Mouse (Mus musculus): Measurements from ENCODE around the gene Scamp2. TPM values are rescaled to one million over a fixed set of nuclear protein-coding genes. Genes with fewer than 3 reads are reported as not detected.

Gene Scamp2
- total RNA-seq, 1 experiment from 2014 or later, result 24.9 TPM

DNA sequence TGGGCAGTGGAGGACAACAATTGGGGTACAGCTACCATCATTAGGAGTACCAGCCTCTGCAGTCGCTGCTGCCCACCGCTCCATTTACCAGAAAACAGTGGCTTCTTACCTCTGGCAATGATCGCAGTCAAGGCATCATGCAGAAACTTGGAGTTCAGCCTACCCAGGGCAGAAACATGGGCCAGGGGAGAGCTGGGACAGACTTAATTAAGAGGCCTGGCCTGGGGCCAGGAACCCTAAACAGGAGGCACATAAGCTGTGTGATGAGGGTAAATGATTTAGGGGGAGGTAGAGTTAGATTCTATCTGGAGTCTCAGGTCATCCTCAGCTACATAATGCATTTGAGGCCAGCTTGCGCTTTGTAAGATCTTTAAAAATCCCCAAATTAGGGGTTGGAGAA lies 11.6 kb upstream of the Scamp2 start:
- ATAC-seq (replicated peaks; ENCODE audit: low read depth, poor library complexity, severe bottlenecking), result no peak

GRCm38 (mm10) chr9:57550126-57550862 lies 10.4 kb upstream of the Scamp2 start:
- ATAC-seq (replicated peaks; ENCODE audit: low read depth, poor library complexity, severe bottlenecking), result no peak

GRCm38 (mm10) chr9:57552139-57552887 lies 8.4 kb upstream of the Scamp2 start, which contains the start of gene Mpi:
Mpi (minus strand) TSS chr9:57552763.
- ATAC-seq (replicated peaks; ENCODE audit: low read depth, poor library complexity, severe bottlenecking), result peak; percentile 66; the same call in 1 of the 2 replicates

DNA sequence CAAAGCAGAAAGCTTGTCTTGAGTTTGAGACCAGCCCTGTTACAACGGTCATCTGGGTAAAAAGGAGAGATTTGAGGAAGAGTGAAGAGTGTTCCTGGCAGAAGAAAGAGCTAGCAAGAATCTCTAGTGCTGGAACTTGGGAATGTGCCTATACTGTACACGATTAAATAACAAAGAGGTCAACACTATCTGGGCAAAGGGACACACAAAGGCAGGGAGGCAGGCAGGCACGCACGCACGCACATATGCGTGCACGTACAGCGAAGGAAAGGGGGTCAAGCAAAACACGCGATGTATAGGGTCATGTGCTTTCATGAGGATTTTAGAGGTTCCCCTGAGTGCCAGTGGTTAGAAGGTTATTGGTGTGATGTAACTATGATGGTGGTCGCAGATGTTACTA lies 7.6 kb upstream of the Scamp2 start:
- no peak for ATAC-seq (replicated peaks; ENCODE audit: low read depth, poor library complexity, severe bottlenecking)

DNA sequence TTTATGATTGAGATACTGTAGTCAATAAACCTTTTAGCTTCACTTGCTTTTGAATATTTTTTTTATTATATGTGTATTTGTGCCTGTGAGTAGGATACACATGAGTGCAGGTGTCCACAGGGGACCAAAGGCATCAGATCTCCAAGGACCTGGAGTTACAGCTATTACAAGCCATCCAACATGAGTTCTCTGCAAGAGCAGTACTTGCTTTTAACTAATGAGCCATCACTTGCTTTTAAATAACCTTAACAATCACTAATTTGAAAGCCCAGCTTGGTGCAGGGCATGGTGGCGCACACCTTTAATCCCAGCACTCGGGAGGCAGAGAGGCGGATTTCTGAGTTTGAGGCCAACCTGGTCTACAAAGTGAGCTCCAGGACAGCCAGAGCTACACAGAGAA lies 6.0 kb upstream of the Scamp2 start:
- ATAC-seq (replicated peaks; ENCODE audit: low read depth, poor library complexity, severe bottlenecking), result no peak

DNA sequence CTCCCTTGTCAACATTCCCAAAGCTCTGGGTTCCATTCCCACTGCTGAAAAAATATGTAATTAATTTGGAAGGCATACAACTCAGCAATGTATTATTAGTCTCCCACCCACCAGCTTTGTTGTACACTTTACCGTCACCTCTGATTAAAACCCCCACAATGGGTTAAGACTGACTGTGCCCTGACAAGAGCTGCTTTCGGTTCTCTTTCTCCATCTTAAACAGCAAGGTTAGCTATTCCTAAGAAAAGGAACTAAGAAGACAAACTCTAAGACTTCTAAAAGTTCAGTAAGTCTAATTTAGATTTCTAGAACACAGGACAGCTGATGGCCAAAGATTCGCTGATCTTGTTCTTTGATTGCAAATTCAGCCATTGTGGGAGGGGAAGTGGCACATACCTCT lies 3.5 kb upstream of the Scamp2 start:
- ATAC-seq (replicated peaks; ENCODE audit: low read depth, poor library complexity, severe bottlenecking), result no peak

DNA sequence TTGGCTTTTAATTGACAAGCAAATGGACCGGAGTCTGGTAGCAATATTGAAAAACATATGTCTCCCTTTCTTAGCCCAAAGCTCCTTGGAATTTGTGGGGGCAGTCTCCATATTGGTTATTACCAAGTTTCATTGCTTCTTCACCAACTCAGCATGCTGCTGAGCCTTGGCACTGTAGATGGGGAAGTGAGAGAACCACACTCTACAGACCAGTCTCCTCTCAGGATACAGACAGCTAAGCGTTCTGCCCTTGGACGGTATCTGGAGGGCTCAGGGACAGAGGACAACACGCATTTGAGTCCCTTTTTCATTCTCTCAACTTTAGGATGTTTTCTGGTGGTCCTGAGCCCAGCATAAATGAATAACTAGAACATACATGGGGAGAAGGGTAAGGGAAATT lies 2.1 kb upstream of the Scamp2 start:
- no peak for ATAC-seq (replicated peaks; ENCODE audit: low read depth, poor library complexity, severe bottlenecking)

DNA sequence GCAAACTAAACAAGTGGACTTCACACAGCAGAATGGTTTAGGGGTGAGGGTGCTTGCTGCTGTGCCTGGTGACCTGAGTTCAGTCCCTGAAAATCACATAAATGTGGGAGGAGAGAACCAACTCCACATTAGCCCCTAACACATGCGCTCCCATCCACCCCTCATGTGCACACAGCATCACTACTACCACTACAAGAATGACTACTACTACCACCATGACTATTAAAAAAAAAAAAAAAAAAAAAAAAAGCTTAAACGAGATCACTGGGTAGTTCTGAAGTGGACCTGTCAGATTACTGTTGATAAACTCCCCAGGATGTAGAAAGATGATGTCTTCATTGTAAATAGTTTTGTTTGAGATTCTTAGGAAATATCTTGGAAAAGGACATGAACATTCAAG lies 1.2 kb upstream of the Scamp2 start:
- ATAC-seq (replicated peaks; ENCODE audit: low read depth, poor library complexity, severe bottlenecking), result no peak

GRCm38 (mm10) chr9:57560263-57560662 lies 480 bp upstream of the Scamp2 start:
- ATAC-seq (replicated peaks; ENCODE audit: low read depth, poor library complexity, severe bottlenecking), result no peak

GRCm38 (mm10) chr9:57561711-57562099 lies 962 bp downstream of the Scamp2 start:
- ATAC-seq (replicated peaks; ENCODE audit: low read depth, poor library complexity, severe bottlenecking), result 0 out of 2 replicates have a peak, but pooled peaks have one; percentile 12

GRCm38 (mm10) chr9:57562896-57563372 lies 2.2 kb downstream of the Scamp2 start:
- ATAC-seq (replicated peaks; ENCODE audit: low read depth, poor library complexity, severe bottlenecking), result peak; percentile 54

- no peak for ATAC-seq (replicated peaks; ENCODE audit: low read depth, poor library complexity, severe bottlenecking)
These were observed 3.9 kb downstream of the Scamp2 start for GRCm38 (mm10) chr9:57564609-57565008.

GRCm38 (mm10) chr9:57565741-57566221 lies 5.0 kb downstream of the Scamp2 start:
- ATAC-seq (replicated peaks; ENCODE audit: low read depth, poor library complexity, severe bottlenecking), result peak; percentile 20

DNA sequence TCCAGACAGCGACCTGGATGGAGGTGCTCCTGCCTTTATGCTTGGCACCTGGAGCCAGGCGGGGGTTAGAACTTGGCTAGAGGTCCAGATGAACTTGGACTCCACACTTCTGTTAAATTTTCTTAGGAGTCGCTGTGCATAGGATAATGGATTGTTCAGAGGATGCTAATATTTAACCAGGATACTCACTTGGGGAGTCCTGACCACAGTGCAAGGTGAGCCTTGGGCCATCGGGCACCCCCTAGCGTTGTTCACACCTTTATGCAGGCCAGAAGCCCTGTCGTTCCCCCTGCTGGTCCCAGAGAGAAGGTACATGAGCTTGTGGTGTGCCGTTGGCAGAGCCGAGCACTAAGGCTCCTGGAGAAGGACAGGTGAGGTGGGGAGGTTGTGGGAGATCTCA lies 6.1 kb downstream of the Scamp2 start:
- no peak for ATAC-seq (replicated peaks; ENCODE audit: low read depth, poor library complexity, severe bottlenecking)

DNA sequence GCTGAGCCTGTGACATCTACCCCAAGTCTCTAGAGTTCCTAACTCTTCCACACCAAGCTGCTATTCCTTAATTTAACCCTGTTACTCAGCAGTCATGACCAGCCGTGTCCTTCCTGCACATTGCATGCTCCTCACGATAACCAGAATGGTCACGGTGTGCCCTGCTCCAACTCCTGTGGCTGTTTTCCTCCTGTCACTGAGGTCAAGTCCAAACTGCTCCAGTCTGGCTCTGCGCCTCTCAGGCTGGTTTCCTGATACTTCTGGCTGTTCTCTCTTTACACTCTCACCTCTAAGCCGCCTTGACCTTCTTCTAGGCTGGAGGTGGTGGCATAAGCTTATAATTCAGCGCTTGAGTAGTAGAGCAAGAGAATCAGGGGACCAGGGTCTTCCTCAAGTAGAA lies 7.8 kb downstream of the Scamp2 start:
- no peak for ATAC-seq (replicated peaks; ENCODE audit: low read depth, poor library complexity, severe bottlenecking)

GRCm38 (mm10) chr9:57574397-57574796 lies 13.7 kb downstream of the Scamp2 start:
- no peak for ATAC-seq (replicated peaks; ENCODE audit: low read depth, poor library complexity, severe bottlenecking)

DNA sequence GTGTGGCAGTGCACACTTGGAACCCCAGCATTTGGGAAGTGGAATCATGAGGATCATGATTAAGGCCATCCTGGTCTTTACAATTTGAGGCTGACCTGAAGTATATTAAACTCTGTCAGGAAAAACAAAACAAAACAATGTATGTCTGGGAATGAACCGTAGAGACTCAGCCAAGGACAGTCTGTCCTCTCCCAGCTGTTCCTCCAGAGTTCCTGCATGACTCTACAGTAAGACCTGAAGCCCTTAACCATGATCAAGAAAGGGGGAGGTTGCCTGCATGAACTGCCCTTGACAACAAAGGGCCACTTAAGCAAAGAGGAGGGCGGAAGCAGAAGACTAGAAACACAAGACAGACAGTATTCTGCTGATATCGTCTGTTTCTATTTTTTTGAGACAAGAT lies 14.8 kb downstream of the Scamp2 start:
- ATAC-seq (replicated peaks; ENCODE audit: low read depth, poor library complexity, severe bottlenecking), result no peak

GRCm38 (mm10) chr9:57577144-57577849 lies 16.6 kb downstream of the Scamp2 start:
- ATAC-seq (replicated peaks; ENCODE audit: low read depth, poor library complexity, severe bottlenecking), result peak; percentile 81

- no peak for ATAC-seq (replicated peaks; ENCODE audit: low read depth, poor library complexity, severe bottlenecking)
These were observed 24.2 kb downstream of the Scamp2 start for GRCm38 (mm10) chr9:57584991-57585390.
